Mouse (Mus musculus) adrenal gland, postnatal 14 days (tissue): ENCODE measurements around the gene Adam22. TPM values are rescaled to one million over a fixed set of nuclear protein-coding genes. Genes with fewer than 3 reads are reported as not detected.

Source experiments
- DNase-seq: peaks from one replicate; pipeline ENCODE4 v3.0.0; 2021; ENCODE audit warnings: mixed read lengths
- total RNA-seq: library from RNA; stranded (reverse); gene quantifications from 2 replicates; pipeline ENCODE4 v1.2.3, GENCODE M21; 2021

The Adam22 gene
- total RNA-seq, 1 experiment from 2014 or later = 4.1 TPM

GRCm38 (mm10) chr5:8164773-8165172 lies 203.2 kb downstream of the Adam22 start:
- DNase-seq = no peak

GRCm38 (mm10) chr5:8151645-8152044 lies 216.3 kb downstream of the Adam22 start:
- no peak for DNase-seq

GRCm38 (mm10) chr5:8146146-8146545 lies 221.8 kb downstream of the Adam22 start:
- no peak for DNase-seq

- no peak for DNase-seq
Observed at GRCm38 (mm10) chr5:8145473-8145872, 222.5 kb downstream of the Adam22 start.

- no peak for DNase-seq
Observed at GRCm38 (mm10) chr5:8132546-8132945, 235.4 kb downstream of the Adam22 start.

- DNase-seq = no peak
Observed at GRCm38 (mm10) chr5:8131918-8132317, 236.0 kb downstream of the Adam22 start.

GRCm38 (mm10) chr5:8129750-8130149 lies 238.2 kb downstream of the Adam22 start:
- no peak for DNase-seq

- DNase-seq = no peak
Observed at GRCm38 (mm10) chr5:8120926-8121325, 247.0 kb downstream of the Adam22 start.

GRCm38 (mm10) chr5:8120087-8120486 lies 247.9 kb downstream of the Adam22 start:
- DNase-seq = no peak

- DNase-seq = no peak
Observed at GRCm38 (mm10) chr5:8116561-8117168, 251.3 kb downstream of the Adam22 start.

- DNase-seq = peak; percentile 41
Observed at GRCm38 (mm10) chr5:8112246-8112645, 255.7 kb downstream of the Adam22 start.

- no peak for DNase-seq
Observed at GRCm38 (mm10) chr5:8111691-8112090, 256.3 kb downstream of the Adam22 start.

- DNase-seq = no peak
Observed at GRCm38 (mm10) chr5:8095689-8096088, 272.3 kb downstream of the Adam22 start.

GRCm38 (mm10) chr5:8094921-8095320 lies 273.0 kb downstream of the Adam22 start:
- no peak for DNase-seq

GRCm38 (mm10) chr5:8088147-8088546 lies 279.8 kb downstream of the Adam22 start:
- DNase-seq = no peak

- no peak for DNase-seq
Observed at GRCm38 (mm10) chr5:8085661-8086060, 282.3 kb downstream of the Adam22 start.

- DNase-seq = no peak
Observed at GRCm38 (mm10) chr5:8082800-8083509, 285.0 kb downstream of the Adam22 start.

- no peak for DNase-seq
Observed at GRCm38 (mm10) chr5:8077481-8077880, 290.5 kb downstream of the Adam22 start.

- no peak for DNase-seq
Observed at GRCm38 (mm10) chr5:8073901-8074561, 293.9 kb downstream of the Adam22 start.

GRCm38 (mm10) chr5:8073406-8073805 lies 294.6 kb downstream of the Adam22 start:
- DNase-seq = no peak

GRCm38 (mm10) chr5:8063207-8063606 lies 304.8 kb downstream of the Adam22 start:
- no peak for DNase-seq

- DNase-seq = no peak
Observed at GRCm38 (mm10) chr5:8062469-8062868, 305.5 kb downstream of the Adam22 start.

- no peak for DNase-seq
Observed at GRCm38 (mm10) chr5:8058056-8058455, 309.9 kb downstream of the Adam22 start.

- no peak for DNase-seq
Observed at GRCm38 (mm10) chr5:8057018-8057323, 311.0 kb downstream of the Adam22 start.
